Mouse (Mus musculus) embryonic fibroblast, embryonic 13.5 days (primary cell): ENCODE measurements around the gene Gm45837. TPM values are rescaled to one million over a fixed set of nuclear protein-coding genes. Genes with fewer than 3 reads are reported as not detected.

Source experiments
- H3K27ac ChIP-seq: 2 replicates; pipeline ENCODE4 v1.5.1; 2012; ENCODE audit warnings: low read length, control low read depth, inconsistent platforms; ENCODE audit not compliant: insufficient read depth
- H3K4me1 ChIP-seq: 2 replicates; pipeline ENCODE4 v1.6.1; 2011; ENCODE audit warnings: low read length; ENCODE audit not compliant: control insufficient read depth, insufficient read depth
- H3K4me3 ChIP-seq: 2 replicates; pipeline ENCODE4 v1.5.1; 2011; ENCODE audit warnings: mild to moderate bottlenecking, control low read depth, low read length; ENCODE audit not compliant: insufficient read depth
- CTCF ChIP-seq: IDR thresholded peaks from 2 replicates; pipeline ENCODE4 v1.5.1; 2011; ENCODE audit warnings: mild to moderate bottlenecking, control low read depth, low read length, moderate library complexity, borderline replicate concordance; ENCODE audit not compliant: insufficient read depth
- POLR2A ChIP-seq: IDR thresholded peaks from 2 replicates; pipeline ENCODE4 v1.6.1; 2011; ENCODE audit warnings: low read depth, mild to moderate bottlenecking, control low read depth, low read length, moderate library complexity
- polyA plus RNA-seq: library from polyadenylated mRNA; stranded (reverse); fragments of >200 nt; gene quantifications from 2 replicates; pipeline ENCODE4 v1.2.4, GENCODE M21; 2011; ENCODE audit warnings: low read depth; ENCODE audit not compliant: missing spikeins, insufficient read length

Gene Gm45837
- polyA plus RNA-seq, 1 experiment = 0.54 TPM

- Histone ChIP-seq H3K4me3 (no peak overlapping the region), H3K27ac (no peak overlapping the region), H3K4me1 (peaks cover 10% of the 10 kb centered on the region; the same call in 1 of the 2 replicates)
- TF ChIP-seq CTCF = no peak
- no peak for TF ChIP-seq POLR2A
Observed at GRCm38 (mm10) chr7:101389256-101389655, 21.4 kb upstream of the Gm45837 start.

- no peak for TF ChIP-seq CTCF
- no peak for TF ChIP-seq POLR2A
- H3K4me1 ChIP-seq = peaks cover 6% of the 10 kb centered on the region; the same call in 1 of the 2 replicates
- peak overlapping the region; percentile 92 for H3K27ac ChIP-seq
- no peak overlapping the region for H3K4me3 ChIP-seq
Observed at GRCm38 (mm10) chr7:101391909-101392479, 18.7 kb upstream of the Gm45837 start.

- TF ChIP-seq CTCF (no peak), POLR2A (no peak)
- peaks cover 6% of the 10 kb centered on the region; the same call in 1 of the 2 replicates for H3K4me1 ChIP-seq
- peak overlapping the region; percentile 92 for H3K27ac ChIP-seq
- no peak overlapping the region for H3K4me3 ChIP-seq
Observed at GRCm38 (mm10) chr7:101393015-101393414, 17.7 kb upstream of the Gm45837 start.

DNA sequence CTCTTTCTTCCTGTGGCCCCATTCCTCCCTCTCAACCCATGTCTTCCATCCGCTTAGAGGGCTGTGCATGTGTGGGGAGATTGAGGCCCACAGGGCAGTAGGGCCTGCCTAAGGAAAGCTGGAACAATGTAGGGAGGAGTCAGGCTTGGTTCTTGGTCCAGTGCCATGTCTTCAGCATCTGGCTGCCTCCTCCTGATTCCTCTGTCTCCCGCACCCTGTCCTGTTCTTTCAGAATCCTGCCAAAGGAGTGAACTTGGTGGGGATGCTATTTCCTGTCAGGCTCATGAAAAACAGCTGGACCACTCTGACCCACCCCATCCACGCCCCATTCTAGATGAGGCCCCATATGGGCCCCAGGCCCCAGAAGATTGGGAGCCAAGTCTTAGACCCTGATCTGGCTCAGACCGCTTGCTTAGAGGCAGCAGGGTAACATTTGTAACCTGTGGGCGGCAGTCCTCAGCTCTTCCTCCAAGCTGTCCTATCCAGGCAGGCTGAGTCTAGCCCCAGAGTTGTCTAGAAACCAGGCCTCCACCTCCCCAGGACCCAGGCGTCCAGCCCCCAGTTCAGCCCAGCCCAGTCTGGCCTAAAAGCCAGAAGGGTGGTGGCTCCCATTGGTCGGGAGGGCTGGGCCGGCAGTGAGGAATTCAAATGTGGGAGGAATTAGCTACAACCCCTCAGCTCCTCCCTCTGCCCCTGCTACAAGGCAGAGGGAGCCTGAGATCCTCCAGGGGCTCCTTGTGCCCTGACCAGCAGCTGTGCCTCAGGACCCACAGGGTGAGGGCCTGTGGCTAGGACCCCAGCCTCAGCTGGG is 16.8 kb upstream of the Gm45837 start:
- H3K4me3 ChIP-seq = peak overlapping the region; percentile 66
- peaks cover 6% of the 10 kb centered on the region; the same call in 1 of the 2 replicates for H3K4me1 ChIP-seq
- peak overlapping the region; percentile 92 for H3K27ac ChIP-seq
- no peak for TF ChIP-seq CTCF
- TF ChIP-seq POLR2A = peak; percentile 95

DNA sequence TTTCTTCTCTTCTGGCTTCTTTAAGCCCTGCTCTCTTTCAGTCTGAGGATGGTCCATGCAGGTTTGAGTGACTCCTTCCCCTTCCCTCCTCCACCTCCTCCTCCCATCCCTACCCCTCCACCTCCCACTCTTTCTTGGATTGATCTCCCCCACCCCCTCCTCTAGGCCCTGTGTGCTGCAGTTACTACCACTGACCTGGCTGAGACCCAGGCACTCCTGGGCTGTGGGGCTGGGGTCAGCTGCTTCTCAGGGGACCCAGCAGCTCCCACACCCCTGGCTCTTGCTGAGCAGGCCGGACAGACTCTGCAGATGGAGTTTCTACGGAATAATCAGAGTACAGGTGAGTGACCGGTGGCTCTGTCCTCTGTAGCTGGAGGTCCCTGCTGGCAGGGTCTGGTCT is 16.1 kb upstream of the Gm45837 start:
- H3K4me1 ChIP-seq = peaks cover 6% of the 10 kb centered on the region; the same call in 1 of the 2 replicates
- peak overlapping the region; percentile 92 for H3K27ac ChIP-seq
- peak overlapping the region; percentile 66 for H3K4me3 ChIP-seq
- TF ChIP-seq CTCF = no peak
- TF ChIP-seq POLR2A = no peak

GRCm38 (mm10) chr7:101395471-101395870 is 15.2 kb upstream of the Gm45837 start:
- Histone ChIP-seq H3K27ac (no peak overlapping the region), H3K4me1 (peaks cover 6% of the 10 kb centered on the region; the same call in 1 of the 2 replicates), H3K4me3 (peak overlapping the region; percentile 66)
- TF ChIP-seq CTCF = no peak
- TF ChIP-seq POLR2A = no peak

DNA sequence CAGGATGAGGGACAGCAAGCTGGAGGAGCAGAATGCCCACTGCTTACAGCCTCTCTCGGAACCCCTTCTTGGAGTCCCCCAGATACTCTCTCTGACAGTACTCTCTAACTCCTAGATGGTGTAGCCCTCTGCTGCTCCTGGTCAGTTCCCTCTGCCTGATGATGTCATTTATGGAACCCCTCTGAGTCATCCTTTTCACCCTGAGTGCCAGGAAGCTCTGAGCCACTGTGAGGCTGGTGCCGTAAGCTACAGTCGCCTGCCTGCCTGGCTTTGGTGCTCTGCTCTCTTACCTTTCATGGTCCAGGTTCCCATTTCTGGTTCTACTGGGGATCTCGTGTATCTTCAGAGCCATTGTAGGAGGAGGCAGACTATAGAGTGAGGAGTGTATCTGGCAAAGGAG is 13.5 kb upstream of the Gm45837 start:
- no peak overlapping the region for H3K4me3 ChIP-seq
- H3K4me1 ChIP-seq = peaks cover 6% of the 10 kb centered on the region; the same call in 1 of the 2 replicates
- no peak for TF ChIP-seq CTCF
- TF ChIP-seq POLR2A = no peak
- H3K27ac ChIP-seq = no peak overlapping the region

- H3K4me3 ChIP-seq = no peak overlapping the region
- no peak for TF ChIP-seq POLR2A
Observed at GRCm38 (mm10) chr7:101401510-101401909, 9.2 kb upstream of the Gm45837 start.

GRCm38 (mm10) chr7:101403831-101404230 is 6.9 kb upstream of the Gm45837 start:
- no peak for TF ChIP-seq POLR2A
- 0 out of 2 replicates have a peak, but pooled peaks have one; percentile 15 for TF ChIP-seq CTCF
- no peak overlapping the region for H3K27ac ChIP-seq
- H3K4me3 ChIP-seq = no peak overlapping the region
- no peaks in the 10 kb centered on the region for H3K4me1 ChIP-seq

More at GRCm38 (mm10) chr7:101401510-101401909, 9.2 kb upstream of the Gm45837 start:
- Histone ChIP-seq H3K4me1 (no peaks in the 10 kb centered on the region), H3K27ac (no peak overlapping the region)

GRCm38 (mm10) chr7:101412796-101413195 is 2.1 kb downstream of the Gm45837 start:
- TF ChIP-seq POLR2A (no peak), CTCF (peak; percentile 85)
- Histone ChIP-seq H3K4me1 (peaks cover 3% of the 10 kb centered on the region; the same call in 1 of the 2 replicates), H3K4me3 (no peak overlapping the region), H3K27ac (no peak overlapping the region)
